Mouse (Mus musculus) heart, postnatal 0 days (tissue): ENCODE data around the gene Caprin2. TPM values are rescaled to one million over a fixed set of nuclear protein-coding genes. Genes with fewer than 3 reads are reported as not detected.

Experiments used
- ATAC-seq: fragments of 200-750 bp; cut with Nextera tagmentation; 2 replicates; pipeline ENCODE4 v1.8.0; 2017; ENCODE audit warnings: low read depth, moderate number of reproducible peaks, moderate library complexity; ENCODE audit not compliant: insufficient read depth
- DNase-seq: peaks from one replicate; pipeline ENCODE4 v3.0.0-alpha.2; 2016; ENCODE audit warnings: low spot score
- H3K27ac ChIP-seq: fragments of 300-500 bp; sonication (generic); 2 replicates; pipeline ENCODE4 v1.5.1; 2014; ENCODE audit warnings: low read depth, mild to moderate bottlenecking
- H3K27me3 ChIP-seq: fragments of 300-500 bp; sonication (generic); 2 replicates; pipeline ENCODE4 v1.6.1; 2014; ENCODE audit warnings: low read length, mixed read lengths; ENCODE audit not compliant: control insufficient read depth, insufficient read depth
- H3K36me3 ChIP-seq: fragments of 300-500 bp; sonication (generic); replicated peaks from 2 replicates; pipeline ENCODE4 v1.6.1; 2014; ENCODE audit warnings: low read length, mixed read lengths; ENCODE audit not compliant: control insufficient read depth, insufficient read depth
- H3K4me1 ChIP-seq: fragments of 300-500 bp; sonication (generic); 2 replicates; pipeline ENCODE4 v1.6.1; 2014; ENCODE audit warnings: antibody characterized with exemption; ENCODE audit not compliant: control insufficient read depth, insufficient read depth
- H3K4me2 ChIP-seq: fragments of 300-500 bp; sonication (generic); 2 replicates; pipeline ENCODE4 v1.6.1; 2014; ENCODE audit warnings: low read depth, mild to moderate bottlenecking, low read length, moderate library complexity
- H3K4me3 ChIP-seq: fragments of 300-500 bp; sonication (generic); 2 replicates; pipeline ENCODE4 v1.5.1; 2014; ENCODE audit warnings: low read depth, low read length
- H3K9ac ChIP-seq: fragments of 300-500 bp; sonication (generic); replicated peaks from 2 replicates; pipeline ENCODE4 v1.6.1; 2014; ENCODE audit warnings: low read depth, low read length, mixed read lengths
- H3K9me3 ChIP-seq: fragments of 300-500 bp; sonication (generic); replicated peaks from 2 replicates; pipeline ENCODE4 v1.6.1; 2016; ENCODE audit warnings: low read length; ENCODE audit not compliant: control insufficient read depth
- CTCF ChIP-seq: IDR thresholded peaks from 2 replicates; pipeline ENCODE4 v1.5.1; 2016; ENCODE audit warnings: antibody characterized with exemption, control low read depth, low read depth
- EP300 ChIP-seq: IDR thresholded peaks from 2 replicates; pipeline ENCODE4 v1.6.1; 2016; ENCODE audit warnings: antibody characterized with exemption, low read depth
- WGBS: fragments of 180-500 bp; shearing (Covaris S2); extraction: QIAGEN DNeasy Blood & Tissue Kit; methylation state at CpG from one replicate; pipeline ENCODE4 v1.1.7; 2014; 5-methylcytosine and 5-hydroxymethylcytosine counted together
- polyA plus RNA-seq: library from polyadenylated mRNA; unstranded; fragments of >200 nt; fragmentation: Nextera tagmentation; extraction: Ambion mirVana; gene quantifications from 2 replicates; pipeline ENCODE4 v1.2.1, GENCODE M21; 2015
- total RNA-seq: library from RNA; depleted of rRNA; stranded (reverse); fragments of >200 nt; gene quantifications from 2 replicates; pipeline ENCODE4 v1.2.3, GENCODE M21; 2014; ENCODE audit warnings: low replicate concordance

The Caprin2 gene
- total and polyA plus RNA-seq, 2 experiments from 2014 or later: 6.2 to 7.6 TPM

DNA sequence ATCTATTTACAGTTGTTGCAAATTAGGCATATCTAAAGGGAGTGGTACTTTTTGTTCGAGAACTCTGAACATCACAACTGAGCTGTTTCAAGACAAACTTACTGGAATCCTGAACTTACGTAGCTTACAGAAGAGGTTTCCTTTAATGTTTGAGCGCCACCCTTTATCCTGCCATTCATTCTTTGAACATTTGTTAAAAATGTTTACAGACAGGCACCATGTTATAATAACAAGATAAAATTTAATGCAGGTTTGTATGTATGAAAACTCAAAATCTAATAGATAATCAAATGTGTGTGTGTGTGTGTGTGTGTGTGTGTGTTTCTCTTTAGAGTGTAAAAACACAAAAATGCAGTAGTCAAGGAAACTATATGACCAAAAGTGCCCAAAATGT lies 64.3 kb downstream of the Caprin2 start:
- ATAC-seq (0 out of 2 replicates have a peak, but pooled peaks have one; percentile 1), DNase-seq (no peak)
- TF ChIP-seq CTCF: no peak
- TF ChIP-seq EP300: no peak
- H3K27me3 ChIP-seq: no peaks in the 10 kb centered on the region
- H3K36me3 ChIP-seq: no peaks in the 10 kb centered on the region
- H3K4me2 ChIP-seq: peak overlapping the region; percentile 53
- H3K9me3 ChIP-seq: peaks cover 5% of the 10 kb centered on the region; the same call in 1 of the 2 replicates
- WGBS: 39% methylated on average over 3 of the region's 3 CpGs
- no peak overlapping the region for H3K9ac ChIP-seq
- H3K4me3 ChIP-seq: peak overlapping the region; percentile 82
- H3K4me1 ChIP-seq: peaks cover 9% of the 10 kb centered on the region
- no peak overlapping the region for H3K27ac ChIP-seq

DNA sequence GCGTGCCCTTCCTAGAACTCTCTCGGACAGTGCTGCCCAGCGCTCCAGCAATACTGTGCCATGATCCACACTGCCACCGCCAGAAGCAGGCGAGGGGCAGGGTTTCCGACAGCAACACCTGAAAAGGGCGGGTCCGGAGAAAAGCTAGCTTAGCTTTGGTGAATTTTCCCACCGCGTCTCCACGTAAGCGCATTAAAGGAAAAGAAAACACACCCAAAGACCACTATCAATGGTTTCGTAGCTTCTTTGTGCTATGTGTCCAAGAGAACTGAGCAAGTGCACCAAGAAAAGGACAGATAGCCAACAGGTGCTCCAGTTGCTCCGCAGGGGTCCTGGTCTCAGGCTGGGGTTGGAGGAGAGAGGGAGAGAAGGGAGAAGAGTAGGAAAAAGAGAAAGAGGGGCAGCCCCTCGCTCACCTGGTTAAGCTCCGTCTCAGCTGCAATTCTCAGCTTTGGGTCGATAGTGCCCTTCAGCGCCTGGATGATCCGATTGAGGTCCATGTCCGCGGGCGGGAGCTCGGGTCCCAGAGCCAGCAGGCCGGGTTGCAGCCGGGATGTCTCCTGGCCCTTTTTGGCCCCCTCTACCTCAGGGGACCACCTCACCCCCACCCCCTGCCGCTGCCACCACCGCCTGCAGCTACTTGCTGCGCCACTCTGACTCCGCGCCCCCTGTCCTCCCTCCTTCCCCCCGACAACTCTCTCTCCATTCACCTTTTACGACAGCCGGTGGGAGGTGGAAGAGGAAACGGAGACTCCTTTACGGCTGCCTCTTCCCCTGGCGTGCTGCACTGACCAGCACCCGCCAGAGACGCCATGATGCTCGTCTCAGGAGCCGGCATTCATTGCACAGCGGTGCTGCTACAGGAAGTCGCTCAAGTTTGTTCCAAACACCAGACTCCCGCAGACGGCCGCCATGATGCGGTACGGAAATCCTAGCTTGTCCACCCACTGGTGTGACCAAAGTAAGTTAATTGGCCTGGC lies 65.0 kb downstream of the Caprin2 start, which contains the start of gene Ipo8:
TSS of gene Ipo8 (minus strand) at position 720 of the 980 bp plus-strand sequence.
- peak; percentile 99 for ATAC-seq
- Histone ChIP-seq H3K4me3 (peak within 1 kb of the TSS; percentile 82), H3K4me1 (peaks cover 9% of the 10 kb centered on the region), H3K9me3 (peaks cover 5% of the 10 kb centered on the region; the same call in 1 of the 2 replicates), H3K27ac (peak within 1 kb of the TSS; percentile 38), H3K9ac (peak within 1 kb of the TSS; percentile 77), H3K4me2 (peak within 1 kb of the TSS; percentile 98), H3K36me3 (no peaks in the 10 kb centered on the region), H3K27me3 (no peaks in the 10 kb centered on the region)
- TF ChIP-seq EP300: 0 out of 2 replicates have a peak, but pooled peaks have one; percentile 35
- no peak for TF ChIP-seq CTCF
- WGBS: under 1% methylated on average over 45 of the region's 47 CpGs
- peak; percentile 98 for DNase-seq

DNA sequence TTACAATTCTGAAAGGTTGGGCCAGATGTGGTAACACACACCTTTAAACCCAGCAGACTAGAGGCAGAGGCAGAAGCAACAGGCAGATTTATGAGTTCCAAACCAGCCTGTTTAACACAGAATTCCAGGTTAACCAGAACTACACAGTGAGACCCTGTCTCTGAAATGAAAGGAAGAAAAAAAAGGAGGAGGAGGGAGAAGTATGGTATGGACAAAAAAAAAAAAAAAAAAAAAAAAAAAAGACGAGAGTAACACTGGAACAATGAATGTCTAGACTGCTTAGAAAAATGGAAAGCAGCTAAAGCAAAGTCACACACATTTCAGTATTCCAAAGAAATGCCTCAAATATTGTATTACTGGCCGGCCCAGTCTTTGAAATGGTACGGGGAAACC lies 65.7 kb downstream of the Caprin2 start:
- peak overlapping the region; percentile 77 for H3K9ac ChIP-seq
- ATAC-seq (no peak), DNase-seq (no peak)
- H3K4me1 ChIP-seq: peaks cover 9% of the 10 kb centered on the region
- H3K36me3 ChIP-seq: no peaks in the 10 kb centered on the region
- H3K27ac ChIP-seq: peak overlapping the region; percentile 38; the same call in 1 of the 2 replicates
- 15% methylated on average over 3 of the region's 3 CpGs for WGBS
- H3K4me3 ChIP-seq: peak overlapping the region; percentile 82
- peak overlapping the region; percentile 98 for H3K4me2 ChIP-seq
- TF ChIP-seq EP300 (no peak), CTCF (no peak)
- H3K9me3 ChIP-seq: peaks cover 5% of the 10 kb centered on the region; the same call in 1 of the 2 replicates
- no peaks in the 10 kb centered on the region for H3K27me3 ChIP-seq

DNA sequence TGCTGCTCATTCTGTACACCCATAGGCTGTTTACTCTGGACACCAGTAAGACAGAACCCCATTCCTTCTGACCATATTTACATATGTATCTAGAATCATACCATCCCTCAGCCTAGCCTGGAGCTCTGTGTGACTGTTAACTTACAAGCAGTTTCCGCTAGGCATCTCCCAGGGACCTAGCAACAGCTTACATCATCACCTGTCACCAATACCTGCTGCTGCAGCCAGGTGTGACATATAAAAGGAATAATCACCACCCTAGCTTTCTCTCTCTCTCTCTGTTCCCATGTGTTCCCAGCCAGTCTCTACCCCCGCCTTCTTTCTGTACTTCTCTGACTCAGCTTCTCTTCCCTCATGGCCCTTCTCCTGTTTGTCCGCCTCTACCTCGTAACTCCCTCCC lies 69.9 kb downstream of the Caprin2 start:
- Histone ChIP-seq H3K27ac (no peak overlapping the region), H3K4me2 (no peak overlapping the region), H3K9me3 (no peaks in the 10 kb centered on the region), H3K4me3 (no peak overlapping the region), H3K9ac (no peak overlapping the region), H3K36me3 (peaks cover 17% of the 10 kb centered on the region; the same call in 1 of the 2 replicates), H3K27me3 (no peaks in the 10 kb centered on the region), H3K4me1 (peaks cover 9% of the 10 kb centered on the region)
- no peak for ATAC-seq
- DNase-seq: no peak
- 97% methylated on average over 4 of the region's 4 CpGs for WGBS
- TF ChIP-seq CTCF (no peak), EP300 (no peak)

DNA sequence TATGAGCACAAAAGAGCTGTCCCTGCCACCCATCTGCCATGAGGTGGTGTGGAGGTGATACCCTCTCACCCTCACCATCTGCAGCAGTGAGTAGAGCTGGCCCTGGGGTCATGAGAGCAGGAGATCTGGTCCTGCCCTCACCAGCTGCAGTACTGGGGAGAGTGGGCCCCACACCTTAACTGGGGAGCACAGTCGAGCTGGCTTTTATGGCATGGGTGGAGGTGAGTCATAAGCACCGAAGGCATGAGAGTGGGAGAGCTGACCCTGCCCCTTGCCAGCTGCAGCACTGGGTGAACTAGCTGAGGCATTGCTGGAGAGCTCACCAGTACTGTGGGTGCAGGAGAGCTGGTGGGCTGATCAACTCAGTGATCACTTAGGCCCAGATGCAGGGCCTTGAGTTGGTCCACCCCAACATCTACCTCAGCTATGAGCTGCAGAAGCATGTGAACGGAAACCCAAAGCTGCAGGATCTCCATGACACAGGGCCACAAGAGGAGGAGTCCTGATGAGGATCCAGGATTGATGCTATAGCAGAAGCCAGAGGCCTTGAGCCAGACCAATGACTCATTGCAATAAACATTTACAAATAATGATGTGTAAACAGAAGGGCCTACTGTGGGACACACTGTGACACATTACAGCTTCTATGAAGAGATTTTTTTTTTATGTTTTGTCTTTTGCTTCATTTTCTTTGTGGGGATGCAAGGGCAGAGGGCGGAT lies 77.3 kb downstream of the Caprin2 start:
- 80% methylated on average over 4 of the region's 4 CpGs for WGBS
- H3K9ac ChIP-seq: no peak overlapping the region
- TF ChIP-seq EP300: no peak
- TF ChIP-seq CTCF: no peak
- no peak overlapping the region for H3K4me3 ChIP-seq
- peaks cover 64% of the 10 kb centered on the region for H3K36me3 ChIP-seq
- no peaks in the 10 kb centered on the region for H3K27me3 ChIP-seq
- H3K27ac ChIP-seq: no peak overlapping the region
- H3K4me1 ChIP-seq: no peaks in the 10 kb centered on the region
- no peaks in the 10 kb centered on the region for H3K9me3 ChIP-seq
- H3K4me2 ChIP-seq: no peak overlapping the region
- DNase-seq (no peak), ATAC-seq (no peak)
